Mouse (Mus musculus) kidney, postnatal 25 days (tissue): ENCODE measurements at regions not wholly inside any gene's neighbourhood (a gene's known extent, or its start where the extent isn't known, plus 50 kb on each side); places are given as distances from the start of the nearest gene placed in this dataset.

Experiments used
- DNase-seq, 2 experiments: peaks; one replicate each; pipeline ENCODE4 v3.0.0; 2021; ENCODE audit warnings: mixed read lengths in 2 of 2

DNA sequence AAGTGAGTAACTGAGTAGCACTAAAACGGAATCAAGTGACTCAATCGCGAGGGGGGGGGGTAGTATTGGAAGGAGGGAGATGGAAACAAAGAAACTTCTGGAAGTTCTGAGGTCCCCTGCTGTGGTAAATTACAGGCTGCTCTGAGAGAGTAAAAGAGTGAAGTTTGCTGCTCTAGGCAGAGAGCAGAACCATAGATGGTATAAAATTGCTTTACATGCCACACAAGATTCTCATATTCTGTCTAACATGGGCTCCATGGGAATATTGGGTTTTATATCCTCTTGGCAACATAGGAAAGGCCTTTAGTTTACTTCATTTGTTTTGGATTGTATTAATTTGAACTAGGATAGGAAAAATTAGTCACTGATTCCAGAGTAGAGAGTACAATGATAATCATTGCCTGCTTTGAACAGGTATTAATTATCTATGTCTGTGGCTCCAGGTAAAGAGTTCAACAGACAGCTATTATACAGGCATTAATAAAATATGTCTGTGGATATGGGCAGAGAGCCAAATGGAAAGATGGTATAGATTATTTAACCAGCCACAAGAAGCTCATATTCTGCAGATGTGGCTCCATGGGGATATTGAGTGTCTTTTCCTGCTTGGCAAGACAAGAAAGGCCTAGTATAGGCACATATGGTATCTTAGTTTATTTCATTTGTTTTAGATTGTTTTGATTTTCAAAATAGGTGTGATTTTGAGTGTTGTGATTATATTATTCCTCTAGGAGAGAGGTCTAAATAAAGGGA is 729.7 kb upstream of the Large1 start:
- no peak for DNase-seq

DNA sequence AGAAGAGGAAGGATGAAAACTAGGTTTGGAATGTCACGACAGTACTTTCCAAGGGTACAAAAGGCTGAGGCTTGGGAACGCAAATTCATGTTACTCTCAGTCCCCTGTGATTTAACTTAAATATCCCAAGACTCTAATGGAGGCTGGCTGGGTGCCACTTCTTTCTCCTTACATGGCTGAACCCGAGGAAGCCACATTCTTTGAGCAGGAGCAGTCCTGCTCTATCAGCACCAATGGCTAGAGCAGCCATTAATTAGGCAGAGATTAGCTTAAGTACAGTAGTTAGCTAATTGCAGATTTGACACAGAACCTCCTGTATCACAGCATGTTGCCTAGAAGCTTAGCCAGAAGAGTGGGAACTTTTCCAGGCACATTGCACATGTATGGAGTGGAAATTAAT is 720.5 kb upstream of the Large1 start:
- peak in 1 of 2 experiments; percentile 26 for DNase-seq

DNA sequence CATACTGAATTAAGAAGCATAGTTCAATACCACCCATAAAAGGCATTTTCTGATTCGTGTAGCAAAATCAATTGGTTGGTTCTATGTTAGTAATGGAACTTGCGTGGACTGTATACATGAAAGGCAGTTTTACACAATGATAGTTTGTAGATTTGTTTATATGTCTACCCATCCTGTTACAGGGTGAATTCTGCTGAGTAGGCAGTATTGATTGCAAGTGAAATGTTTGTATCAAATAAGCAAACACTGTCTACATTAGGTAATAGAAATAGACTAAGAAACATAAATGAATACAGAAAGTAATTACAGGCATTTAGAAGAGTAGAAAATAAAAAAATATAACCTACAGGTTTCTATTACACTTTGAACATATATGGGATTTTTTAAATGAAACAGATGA is 718.1 kb upstream of the Large1 start:
- no peak for DNase-seq
